Mouse (Mus musculus) lung, embryonic 16.5 days (tissue): Measurements from ENCODE around the gene Ncoa4. TPM values are rescaled to one million over a fixed set of nuclear protein-coding genes. Genes with fewer than 3 reads are reported as not detected.

ENCODE experiments used
- ATAC-seq: fragments of 200-750 bp; cut with Nextera tagmentation; 2 replicates; pipeline ENCODE4 v1.8.0; 2017; ENCODE audit warnings: low read depth, mild to moderate bottlenecking, moderate library complexity
- H3K27ac ChIP-seq: fragments of 300-500 bp; sonication (generic); 2 replicates; pipeline ENCODE4 v1.5.1; 2014; ENCODE audit warnings: mild to moderate bottlenecking, control low read depth, low read length
- H3K27me3 ChIP-seq: fragments of 300-500 bp; sonication (generic); 2 replicates; pipeline ENCODE4 v1.6.1; 2014; ENCODE audit warnings: low read depth, low read length, mixed read lengths; ENCODE audit not compliant: control insufficient read depth, insufficient read depth
- H3K36me3 ChIP-seq: fragments of 300-500 bp; sonication (generic); 2 replicates; pipeline ENCODE4 v1.6.1; 2014; ENCODE audit warnings: low read length; ENCODE audit not compliant: control insufficient read depth, insufficient read depth
- H3K4me1 ChIP-seq: fragments of 300-500 bp; sonication (generic); replicated peaks from 2 replicates; pipeline ENCODE4 v1.6.1; 2014; ENCODE audit warnings: low read length, mixed read lengths; ENCODE audit not compliant: control insufficient read depth, insufficient read depth
- H3K4me2 ChIP-seq: fragments of 300-500 bp; sonication (generic); 2 replicates; pipeline ENCODE4 v1.6.1; 2014; ENCODE audit warnings: low read depth, low read length, control low read depth
- H3K4me3 ChIP-seq: fragments of 300-500 bp; sonication (generic); 2 replicates; pipeline ENCODE4 v1.5.1; 2014; ENCODE audit warnings: mild to moderate bottlenecking, low read length, control low read depth
- H3K9ac ChIP-seq: fragments of 300-500 bp; sonication (generic); 2 replicates; pipeline ENCODE4 v1.6.1; 2014; ENCODE audit warnings: low read length, control low read depth
- H3K9me3 ChIP-seq: fragments of 300-500 bp; sonication (generic); 2 replicates; pipeline ENCODE4 v1.6.1; 2016; ENCODE audit warnings: low read length; ENCODE audit not compliant: control insufficient read depth
- WGBS: fragments of 180-500 bp; shearing (Covaris S2); extraction: QIAGEN DNeasy Blood & Tissue Kit; methylation state at CpG from one replicate; pipeline ENCODE4 v1.1.7; 2014; 5-methylcytosine and 5-hydroxymethylcytosine counted together
- polyA plus RNA-seq: library from polyadenylated mRNA; unstranded; fragments of >200 nt; fragmentation: Nextera tagmentation; extraction: Ambion mirVana; gene quantifications from 2 replicates; pipeline ENCODE4 v1.2.1, GENCODE M21; 2015

Gene Ncoa4
- polyA plus RNA-seq, 1 experiment from 2014 or later, result 106 TPM

GRCm38 (mm10) chr14:32228996-32229395 lies 69.3 kb downstream of the Ncoa4 start:
- Histone ChIP-seq H3K4me3 (no peak overlapping the region), H3K27me3 (no peaks in the 10 kb centered on the region), H3K4me2 (no peak overlapping the region), H3K9me3 (no peaks in the 10 kb centered on the region), H3K4me1 (no peaks in the 10 kb centered on the region), H3K9ac (no peak overlapping the region), H3K36me3 (no peaks in the 10 kb centered on the region), H3K27ac (no peak overlapping the region)
- WGBS, result 0% methylated on average over 2 of the region's 2 CpGs
- no peak for ATAC-seq

Other genes starting within 250 kb of the Ncoa4 start
- 0.15 and 0.31 TPM in 2 replicates for gene Galnt15, start 130.9 kb upstream of the Ncoa4 start, polyA plus RNA-seq
- 15.8 and 18.6 TPM in 2 replicates for gene Oxnad1, start 74.5 kb upstream of the Ncoa4 start, polyA plus RNA-seq
- gene Dph3, start 74.1 kb upstream of the Ncoa4 start, polyA plus RNA-seq, result 76.6 and 77.1 TPM in 2 replicates
- gene Msmb, start 17.8 kb upstream of the Ncoa4 start, polyA plus RNA-seq, result not detected in 2 replicates
- gene Timm23, start 42.0 kb downstream of the Ncoa4 start, polyA plus RNA-seq, result 208 and 224 TPM in 2 replicates
- gene Parg, start 42.1 kb downstream of the Ncoa4 start, polyA plus RNA-seq, result 29.9 and 32.9 TPM in 2 replicates
- gene Ogdhl, start 162.2 kb downstream of the Ncoa4 start, polyA plus RNA-seq, result 7.8 and 8.8 TPM in 2 replicates
- 1.6 and 2.9 TPM in 2 replicates for gene 1700024G13Rik, start 228.5 kb downstream of the Ncoa4 start, polyA plus RNA-seq